Mouse (Mus musculus) embryonic fibroblast, embryonic 13.5 days (primary cell): Measurements from ENCODE around the gene Ctxn1.
A peak's percentile ranks its signal among the peaks of the same experiment; 100 is the strongest.

Source experiments
- CTCF ChIP-seq: IDR thresholded peaks from 2 replicates; pipeline ENCODE4 v1.5.1; 2011; ENCODE audit warnings: mild to moderate bottlenecking, control low read depth, low read length, moderate library complexity, borderline replicate concordance; ENCODE audit not compliant: insufficient read depth
- POLR2A ChIP-seq: IDR thresholded peaks from 2 replicates; pipeline ENCODE4 v1.6.1; 2011; ENCODE audit warnings: low read depth, mild to moderate bottlenecking, control low read depth, low read length, moderate library complexity

DNA sequence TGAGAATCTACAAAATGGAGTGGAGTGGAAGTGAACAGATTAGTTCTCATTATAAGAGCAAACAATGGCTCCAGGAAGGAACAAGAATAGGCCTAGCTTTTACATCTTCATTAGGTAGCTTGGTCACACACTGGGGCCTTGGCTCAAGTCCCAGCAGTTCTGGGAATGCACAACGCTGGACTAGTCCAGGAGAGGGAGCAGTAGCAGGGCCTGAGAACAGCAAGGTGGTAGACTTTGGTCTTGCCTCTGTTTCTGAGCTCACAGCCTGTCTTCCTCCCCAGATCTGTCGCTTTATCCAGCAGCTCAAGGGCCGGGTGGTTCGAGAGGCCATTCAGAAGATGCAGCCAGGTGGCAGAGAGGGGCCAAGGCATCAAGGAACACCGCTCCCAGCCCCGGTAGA lies 5.1 kb downstream of the Ctxn1 start:
- TF ChIP-seq CTCF (peak; percentile 62; the same call in 1 of the 2 replicates), POLR2A (0 out of 2 replicates have a peak, but pooled peaks have one; percentile 1)
